Comparison of ENCODE assay signal across 8 mouse cellular contexts in the genomic region with DNA sequence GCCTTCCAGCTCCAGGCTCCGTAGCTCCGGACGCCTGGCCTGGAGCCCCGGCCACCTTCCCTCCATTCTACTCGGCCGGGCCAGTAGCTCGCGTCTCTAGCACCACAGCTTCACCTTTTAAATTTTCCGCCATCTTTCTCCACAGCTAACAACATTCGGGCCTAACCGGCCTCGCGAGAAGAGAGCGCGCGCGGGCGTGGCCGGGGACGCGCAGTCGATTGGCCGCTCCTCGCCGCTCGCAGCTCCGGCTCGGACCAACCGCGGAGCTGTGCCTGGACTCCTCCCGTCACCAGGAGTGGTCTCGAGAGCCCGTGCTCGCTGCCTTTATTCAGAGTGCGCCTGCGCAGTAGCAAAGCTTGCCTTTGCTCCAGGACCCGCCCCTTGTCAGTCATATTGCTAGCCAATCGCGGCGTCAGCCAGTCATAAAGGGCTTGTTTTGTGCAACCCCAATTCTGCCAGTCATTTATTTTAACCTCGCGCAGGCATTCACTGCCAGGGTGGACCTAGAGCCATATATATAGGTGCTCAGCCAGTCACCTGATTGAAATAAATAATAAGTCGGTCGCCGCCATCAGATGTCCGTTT. TPM values are rescaled to one million over a fixed set of nuclear protein-coding genes. Genes with fewer than 3 reads are reported as not detected.
DNase-seq lines count a peak whose midpoint lies in the region; ATAC-seq lines count a peak whose summit lies in the region.

Gene Suv39h1, minus strand, starts transcription at position 331 of the 585 bp plus-strand sequence.

- H3K36me3 ChIP-seq in hindbrain, embryonic 14.5 days (replicated peaks; ENCODE audit: control insufficient read depth, insufficient read depth): 0 out of 2 replicates have a peak, but pooled peaks cover 4% of the 10 kb centered on the region

- peak; percentile 96 for ATAC-seq in hindbrain, embryonic 14.5 days (ENCODE audit: low FRiP score)

- no peaks in the 10 kb centered on the region for H3K27me3 ChIP-seq in hindbrain, embryonic 14.5 days (ENCODE audit: control insufficient read depth, insufficient read depth, low read length)

- no peaks in the 10 kb centered on the region for H3K9me3 ChIP-seq in hindbrain, embryonic 14.5 days (ENCODE audit: control insufficient read depth, low read length)

- WGBS in hindbrain, embryonic 14.5 days: 31% methylated on average over 46 of the region's 46 CpGs

- peak within 1 kb of the TSS; percentile 89 for H3K27ac ChIP-seq in hindbrain, embryonic 14.5 days

- DNase-seq in R1 (ENCODE audit: low read depth, low spot score): peak; percentile 96
- DNase-seq in cerebellum, postnatal 25 days: peak; percentile 90 to 94
- peak; percentile 72 to 83 for DNase-seq in frontal cortex, postnatal 25 days (ENCODE audit: low spot score in 2 of 2)
- peak; percentile 88 for DNase-seq in hindbrain, embryonic 14.5 days (ENCODE audit: low spot score)
- peak; percentile 90 to 93 for DNase-seq in layer of hippocampus, postnatal 36 days
- peak; percentile 95 for DNase-seq in lung, postnatal 36 days
- DNase-seq in retina, postnatal 1 day: peak; percentile 98
- peak; percentile 50 to 91 for DNase-seq in urinary bladder, adult 18-20 months (ENCODE audit: low spot score in 2 of 2)

- H3K9ac ChIP-seq in hindbrain, embryonic 14.5 days: peak within 1 kb of the TSS; percentile 62

- H3K4me1 ChIP-seq in hindbrain, embryonic 14.5 days (replicated peaks; ENCODE audit: control insufficient read depth, insufficient read depth, low read length): no peaks in the 10 kb centered on the region; the same call in 1 of the 2 replicates

- peak within 1 kb of the TSS; percentile 50 for H3K4me2 ChIP-seq in hindbrain, embryonic 14.5 days (replicated peaks)

- peak within 1 kb of the TSS; percentile 49 for H3K4me3 ChIP-seq in hindbrain, embryonic 14.5 days (replicated peaks; ENCODE audit: low read length)

RNA-seq across cellular contexts. Expression of gene Suv39h1, which starts in this region (rescaled TPM):
- 36.4 and 37.9 TPM in 2 replicates for polyA plus RNA-seq in hindbrain, embryonic 14.5 days (2014; fragmentation: Nextera tagmentation; extraction: Ambion mirVana)
- total RNA-seq in layer of hippocampus, postnatal 36 days (2021): 10 to 100 TPM; 19.1 to 19.8 TPM

Comparison
In these comparisons a context has a peak if more than half of its experiments do, and no peak if none do; other contexts are left out.
1. Peak in every context shown above with its lines: DNase-seq, ATAC-seq, H3K4me3 ChIP-seq and H3K27ac ChIP-seq.